Mouse (Mus musculus) ES-Bruce4 (cell line): ENCODE data around the gene Gas8. TPM values are rescaled to one million over a fixed set of nuclear protein-coding genes. Genes with fewer than 3 reads are reported as not detected.

Source experiments
- H3K27ac ChIP-seq: 2 replicates; pipeline ENCODE4 v1.5.1; 2012; ENCODE audit warnings: low read length, inconsistent platforms; ENCODE audit not compliant: insufficient read depth
- H3K27me3 ChIP-seq: 2 replicates; pipeline ENCODE4 v1.6.1; 2012; ENCODE audit warnings: mild to moderate bottlenecking, low read length, inconsistent platforms; ENCODE audit not compliant: control insufficient read depth, poor library complexity, insufficient read depth, severe bottlenecking
- H3K36me3 ChIP-seq: 2 replicates; pipeline ENCODE4 v1.6.1; 2012; ENCODE audit warnings: inconsistent platforms, mild to moderate bottlenecking, low read length, moderate library complexity; ENCODE audit not compliant: control insufficient read depth, poor library complexity, insufficient read depth, severe bottlenecking
- H3K4me1 ChIP-seq: one replicate; pipeline ENCODE4 v1.8.1; 2011; ENCODE audit warnings: low read length; ENCODE audit not compliant: control insufficient read depth, insufficient read depth
- H3K4me3 ChIP-seq: 2 replicates; pipeline ENCODE4 v1.5.1; 2011; ENCODE audit warnings: low read depth, mild to moderate bottlenecking, low read length
- H3K9ac ChIP-seq: 2 replicates; pipeline ENCODE4 v1.6.1; 2012; ENCODE audit warnings: low read depth, mild to moderate bottlenecking, inconsistent platforms; ENCODE audit not compliant: poor library complexity, severe bottlenecking
- H3K9me3 ChIP-seq: replicated peaks from 2 replicates; pipeline ENCODE4 v1.6.1; 2012; ENCODE audit warnings: mild to moderate bottlenecking, low read length, inconsistent platforms; ENCODE audit not compliant: control insufficient read depth, poor library complexity, insufficient read depth, severe bottlenecking
- CTCF ChIP-seq: IDR thresholded peaks from one replicate; pipeline ENCODE4 v1.8.1; 2011; ENCODE audit warnings: low read depth, low read length
- EP300 ChIP-seq: IDR thresholded peaks from 2 replicates; pipeline ENCODE4 v1.6.1; 2011; ENCODE audit warnings: low read depth, low read length; ENCODE audit not compliant: insufficient read depth
- POLR2A ChIP-seq: IDR thresholded peaks from one replicate; pipeline ENCODE4 v1.8.1; 2011; ENCODE audit warnings: low read length; ENCODE audit not compliant: insufficient read depth
- polyA plus RNA-seq: library from polyadenylated mRNA; stranded (reverse); fragments of >200 nt; gene quantifications from 2 replicates; pipeline ENCODE4 v1.2.4, GENCODE M21; 2011; ENCODE audit warnings: low read depth; ENCODE audit not compliant: missing spikeins, insufficient read depth, insufficient read length

The Gas8 gene
- polyA plus RNA-seq, 1 experiment = 11.8 TPM

DNA sequence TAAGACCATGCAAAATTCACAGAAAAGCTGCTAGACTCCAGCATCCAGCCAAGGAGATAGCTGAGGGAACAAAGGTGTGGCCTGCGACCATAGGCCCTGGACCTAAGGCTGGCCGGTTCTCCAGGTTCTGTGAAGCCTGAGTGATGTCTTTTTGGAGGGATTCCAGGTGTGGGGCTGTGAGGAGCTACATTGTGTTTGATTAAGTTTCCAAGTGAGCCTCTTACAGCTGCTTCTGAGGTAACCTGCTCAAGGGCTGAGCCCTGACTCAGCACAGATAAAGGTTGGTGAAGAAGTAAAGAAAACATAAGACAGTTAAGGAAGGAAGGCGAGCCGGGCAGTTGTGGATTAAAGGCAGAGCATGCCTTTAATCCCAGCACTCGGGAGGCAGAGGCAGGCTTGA is 16.4 kb upstream of the Gas8 start:
- Histone ChIP-seq H3K36me3 (peaks cover 21% of the 10 kb centered on the region), H3K9me3 (no peaks in the 10 kb centered on the region; the same call in 1 of the 2 replicates), H3K4me1 (no peaks in the 10 kb centered on the region), H3K9ac (no peak overlapping the region), H3K27me3 (no peaks in the 10 kb centered on the region), H3K27ac (no peak overlapping the region), H3K4me3 (no peak overlapping the region)
- no peak for TF ChIP-seq POLR2A
- no peak for TF ChIP-seq CTCF
- no peak for TF ChIP-seq EP300

DNA sequence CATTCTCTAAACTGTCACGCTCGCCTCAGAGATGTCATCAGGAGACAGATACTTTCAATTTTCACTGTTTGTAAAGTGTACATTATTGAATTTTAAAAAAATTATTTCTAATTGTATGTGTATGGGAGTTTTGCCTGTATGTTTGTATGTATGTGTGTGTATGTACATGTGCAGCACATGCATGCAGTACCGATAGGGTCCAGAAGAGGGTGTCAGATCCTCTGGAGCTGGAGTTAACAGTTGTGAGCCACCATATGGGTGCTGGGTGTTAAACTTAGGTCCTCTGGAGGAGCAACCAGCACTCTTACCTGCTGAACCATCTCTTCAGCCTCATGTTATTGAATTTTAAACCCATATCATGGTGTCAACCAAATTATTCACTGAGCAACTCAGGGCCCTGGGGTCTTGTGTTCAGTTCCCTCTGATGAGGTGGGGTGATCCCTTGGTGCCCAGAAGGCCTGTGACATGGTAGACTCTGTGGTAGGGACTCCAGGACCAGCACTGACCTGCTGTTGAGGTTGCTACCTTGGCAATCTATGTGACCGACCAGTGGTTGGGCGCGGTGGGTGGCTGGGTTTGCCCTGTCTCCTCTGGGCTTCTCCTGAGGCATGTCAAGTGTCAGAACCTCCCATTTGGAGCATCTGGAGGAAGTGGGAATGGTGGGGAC is 14.7 kb upstream of the Gas8 start:
- Histone ChIP-seq H3K9ac (no peak overlapping the region), H3K4me1 (no peaks in the 10 kb centered on the region), H3K27me3 (no peaks in the 10 kb centered on the region), H3K27ac (no peak overlapping the region), H3K4me3 (no peak overlapping the region), H3K36me3 (peaks cover 15% of the 10 kb centered on the region; the same call in 1 of the 2 replicates), H3K9me3 (no peaks in the 10 kb centered on the region)
- TF ChIP-seq CTCF = no peak
- no peak for TF ChIP-seq POLR2A
- no peak for TF ChIP-seq EP300

DNA sequence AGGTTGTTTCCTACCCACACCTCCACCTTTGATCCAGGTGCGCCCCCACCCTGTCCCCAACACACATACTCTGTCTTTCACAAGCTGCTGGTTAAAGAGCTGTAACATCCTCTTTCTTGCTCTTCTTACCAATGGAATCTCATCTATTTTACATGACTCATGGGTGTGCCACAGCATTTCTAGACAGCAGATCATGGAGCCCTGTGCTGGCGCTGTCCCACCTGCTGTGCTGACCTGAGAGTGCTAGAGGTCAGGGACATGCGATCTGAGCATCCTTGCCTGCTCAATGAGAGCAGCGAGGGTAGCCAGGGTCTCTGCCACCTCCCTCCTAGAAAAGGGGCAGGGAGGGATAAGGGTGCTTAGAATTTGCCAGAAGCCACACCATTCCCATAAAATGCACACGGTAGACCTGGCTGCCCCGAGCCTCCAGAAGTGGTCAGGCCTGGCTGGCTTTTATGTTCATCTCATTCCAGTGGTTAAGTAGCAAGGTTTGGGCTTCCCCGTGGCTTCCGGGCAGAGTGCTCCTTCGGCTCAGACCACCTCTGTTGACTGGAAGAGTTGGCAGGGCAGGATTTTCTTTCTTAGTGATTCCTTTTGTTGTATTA is 13.9 kb upstream of the Gas8 start:
- Histone ChIP-seq H3K27me3 (no peaks in the 10 kb centered on the region), H3K27ac (no peak overlapping the region), H3K36me3 (peaks cover 15% of the 10 kb centered on the region; the same call in 1 of the 2 replicates), H3K9ac (no peak overlapping the region), H3K4me3 (no peak overlapping the region), H3K4me1 (no peaks in the 10 kb centered on the region), H3K9me3 (no peaks in the 10 kb centered on the region)
- TF ChIP-seq EP300 (no peak), POLR2A (no peak), CTCF (no peak)

DNA sequence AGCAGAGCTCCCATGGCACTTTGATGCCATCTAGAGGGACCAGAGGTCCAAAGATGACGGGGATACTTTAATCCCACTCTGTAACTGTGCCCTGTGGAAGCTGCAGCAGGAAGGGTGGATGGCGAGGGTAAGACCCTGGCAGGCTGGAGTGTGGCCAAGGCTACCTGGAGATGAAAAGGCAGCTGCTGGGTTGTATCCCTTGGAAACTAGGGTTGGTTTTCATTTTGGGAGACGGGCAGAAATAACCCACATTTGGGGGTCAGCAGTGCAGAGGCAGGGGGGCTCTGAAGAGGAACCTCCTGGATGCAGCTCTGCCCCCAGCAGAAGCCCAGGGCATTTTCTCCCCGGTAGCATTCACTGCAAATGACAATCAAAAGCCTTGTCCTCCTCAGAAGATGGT is 13.4 kb upstream of the Gas8 start:
- Histone ChIP-seq H3K4me1 (no peaks in the 10 kb centered on the region), H3K36me3 (peaks cover 15% of the 10 kb centered on the region; the same call in 1 of the 2 replicates)
- no peak for TF ChIP-seq POLR2A
- TF ChIP-seq EP300 = no peak
- TF ChIP-seq CTCF = no peak

DNA sequence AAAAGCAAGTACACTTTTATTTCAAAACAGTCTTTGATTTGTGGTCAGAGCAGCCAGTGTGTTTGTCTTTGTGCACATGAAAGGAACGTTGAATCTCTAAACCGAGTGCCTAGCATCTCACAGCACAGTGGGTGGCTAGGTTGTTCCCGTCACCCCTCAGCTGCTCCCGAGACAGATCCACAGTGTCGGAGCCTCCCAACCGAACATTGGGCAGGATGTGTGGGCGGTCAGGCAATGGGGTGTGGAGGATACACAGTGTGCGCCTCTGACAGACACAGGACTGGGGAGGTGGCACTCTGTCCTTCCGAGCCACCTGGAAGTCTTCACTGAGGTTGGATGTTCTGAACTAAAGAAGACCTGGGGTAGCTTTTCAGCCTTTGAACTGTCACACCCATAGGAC is 12.9 kb upstream of the Gas8 start:
- H3K4me3 ChIP-seq = no peak overlapping the region
- no peak overlapping the region for H3K9ac ChIP-seq
- TF ChIP-seq CTCF (no peak), POLR2A (no peak)
- H3K27me3 ChIP-seq = no peaks in the 10 kb centered on the region
- H3K9me3 ChIP-seq = no peaks in the 10 kb centered on the region
- H3K27ac ChIP-seq = no peak overlapping the region
- peaks cover 15% of the 10 kb centered on the region; the same call in 1 of the 2 replicates for H3K36me3 ChIP-seq
- H3K4me1 ChIP-seq = no peaks in the 10 kb centered on the region

More for the DNA sequence above, 13.4 kb upstream of the Gas8 start:
- no peaks in the 10 kb centered on the region for H3K27me3 ChIP-seq
- no peak overlapping the region for H3K9ac ChIP-seq
- H3K27ac ChIP-seq = no peak overlapping the region
- H3K4me3 ChIP-seq = no peak overlapping the region
- H3K9me3 ChIP-seq = no peaks in the 10 kb centered on the region

DNA sequence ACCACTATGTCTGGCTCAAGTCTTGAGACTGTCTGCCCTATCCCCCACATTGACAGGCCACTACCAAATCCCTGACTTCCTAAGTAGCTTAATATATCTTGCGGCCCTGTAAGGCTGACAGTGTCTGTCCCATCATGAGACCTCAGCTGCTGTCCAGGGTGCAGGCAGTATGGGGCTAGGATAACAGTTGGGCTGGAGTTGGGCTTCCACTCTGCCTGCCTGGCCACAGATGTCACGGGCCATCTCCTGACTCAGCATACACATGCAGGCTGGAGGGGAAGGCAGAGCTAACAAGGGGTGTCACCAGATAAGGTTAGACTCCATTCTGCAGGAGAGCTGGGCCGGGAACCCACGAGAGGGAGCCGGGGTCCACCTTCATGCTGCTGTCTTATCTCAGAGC is 11.5 kb upstream of the Gas8 start:
- no peak overlapping the region for H3K27ac ChIP-seq
- H3K9me3 ChIP-seq = no peaks in the 10 kb centered on the region
- no peak overlapping the region for H3K4me3 ChIP-seq
- TF ChIP-seq EP300 (no peak), CTCF (no peak), POLR2A (no peak)
- peaks cover 4% of the 10 kb centered on the region; the same call in 1 of the 2 replicates for H3K36me3 ChIP-seq
- no peaks in the 10 kb centered on the region for H3K4me1 ChIP-seq
- no peaks in the 10 kb centered on the region for H3K27me3 ChIP-seq
- no peak overlapping the region for H3K9ac ChIP-seq
